Mouse (Mus musculus) brain, embryonic 18.5 days (tissue): Measurements from ENCODE around the gene Nav2.

Experiments used
- DNase-seq: peaks from one replicate; pipeline ENCODE4 v3.0.0-alpha.2; 2012; ENCODE audit warnings: low read depth, low spot score

Gene Nav2

GRCm38 (mm10) chr7:48888751-48889150 is 19.8 kb upstream of the Nav2 start:
- no peak for DNase-seq

GRCm38 (mm10) chr7:48891029-48891428 is 17.5 kb upstream of the Nav2 start:
- no peak for DNase-seq

GRCm38 (mm10) chr7:48893093-48893492 is 15.4 kb upstream of the Nav2 start:
- DNase-seq, result no peak

DNA sequence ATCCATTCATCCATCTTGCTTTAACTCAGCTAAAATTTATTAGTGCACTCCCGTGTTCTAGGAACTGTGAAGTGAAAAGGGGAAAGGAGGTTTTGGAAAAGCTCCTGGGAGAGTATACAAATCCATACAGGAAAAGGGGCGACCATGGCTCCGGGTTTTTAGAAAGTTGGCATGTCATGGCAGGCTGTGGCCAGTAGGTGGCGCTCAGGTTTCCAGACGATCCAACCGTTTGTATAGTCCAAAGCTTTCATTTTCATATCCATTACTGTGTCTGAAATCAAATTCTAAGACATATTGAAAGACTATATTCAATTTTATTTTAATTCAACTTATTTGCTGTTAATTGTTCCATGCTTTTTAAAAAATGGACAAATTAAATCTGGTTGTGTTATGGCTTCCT is 14.4 kb upstream of the Nav2 start:
- no peak for DNase-seq

- no peak for DNase-seq
Measured at GRCm38 (mm10) chr7:48894763-48895162, 13.8 kb upstream of the Nav2 start.

DNA sequence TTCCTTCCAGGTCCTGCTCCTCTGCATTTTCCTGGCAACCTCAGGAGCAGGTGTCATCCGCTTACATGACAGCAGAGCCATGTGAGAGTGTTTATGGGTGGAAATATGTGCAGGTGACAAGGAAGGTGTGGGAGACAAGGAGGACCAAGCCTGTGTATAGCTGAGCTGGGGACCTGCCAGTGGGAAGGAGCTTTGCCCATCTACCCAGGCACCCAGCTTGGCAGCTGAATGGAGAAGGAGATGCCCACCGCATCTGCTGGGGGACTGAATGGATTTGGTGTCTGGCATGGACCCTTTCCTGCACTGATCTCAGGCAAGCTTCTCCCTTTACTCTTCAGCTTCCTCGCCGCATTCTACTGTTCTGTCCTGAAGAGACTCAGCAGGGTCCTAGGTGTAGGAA is 13.0 kb upstream of the Nav2 start:
- no peak for DNase-seq

GRCm38 (mm10) chr7:48896051-48896450 is 12.5 kb upstream of the Nav2 start:
- no peak for DNase-seq

- no peak for DNase-seq
Measured at GRCm38 (mm10) chr7:48897539-48898163, 10.9 kb upstream of the Nav2 start.

GRCm38 (mm10) chr7:48898416-48898815 is 10.1 kb upstream of the Nav2 start:
- DNase-seq, result no peak

GRCm38 (mm10) chr7:48900408-48901167 is 7.9 kb upstream of the Nav2 start:
- no peak for DNase-seq

DNA sequence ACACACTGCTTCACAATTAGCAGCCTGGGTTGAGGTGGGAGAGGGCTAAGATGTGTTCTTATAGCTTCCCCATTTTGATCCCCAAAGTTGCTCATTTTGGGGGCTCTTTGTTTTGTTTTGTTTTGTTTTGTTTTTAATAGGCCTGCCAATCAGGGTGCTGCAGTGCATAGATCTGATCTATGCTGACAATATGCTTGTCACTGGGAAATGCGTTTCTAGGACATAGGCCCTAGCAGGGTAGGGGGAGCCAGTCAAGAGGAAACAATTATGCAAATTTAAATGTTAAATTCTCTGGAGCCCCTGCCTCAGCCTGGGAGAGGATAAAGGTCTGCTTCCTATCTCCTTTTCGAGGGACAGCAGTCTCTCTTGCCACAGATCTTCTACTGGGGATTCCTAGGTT is 6.1 kb upstream of the Nav2 start:
- DNase-seq, result no peak

GRCm38 (mm10) chr7:48909342-48909671 is 791 bp downstream of the Nav2 start:
- no peak for DNase-seq

DNA sequence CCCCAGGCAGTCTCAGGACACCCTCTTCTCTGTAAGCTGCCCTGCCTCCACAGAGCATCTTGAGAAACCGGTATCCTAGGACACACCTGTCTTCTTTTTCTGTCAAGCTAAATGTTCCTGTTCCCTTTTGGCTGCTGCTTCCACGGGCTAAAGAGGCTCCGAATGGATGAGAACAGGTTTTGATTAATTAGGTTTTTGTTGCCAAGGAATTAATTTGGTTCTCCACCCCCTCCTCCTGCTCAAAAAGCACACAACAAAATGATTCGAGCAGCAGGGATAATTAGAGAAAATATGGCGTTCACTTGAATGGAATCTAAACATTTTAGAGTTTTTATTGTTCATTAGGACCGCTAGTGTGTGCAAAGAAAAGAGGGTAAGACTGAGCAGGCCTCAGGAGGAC is 1.8 kb downstream of the Nav2 start:
- DNase-seq, result no peak

GRCm38 (mm10) chr7:48911146-48911545 is 2.6 kb downstream of the Nav2 start:
- no peak for DNase-seq

DNA sequence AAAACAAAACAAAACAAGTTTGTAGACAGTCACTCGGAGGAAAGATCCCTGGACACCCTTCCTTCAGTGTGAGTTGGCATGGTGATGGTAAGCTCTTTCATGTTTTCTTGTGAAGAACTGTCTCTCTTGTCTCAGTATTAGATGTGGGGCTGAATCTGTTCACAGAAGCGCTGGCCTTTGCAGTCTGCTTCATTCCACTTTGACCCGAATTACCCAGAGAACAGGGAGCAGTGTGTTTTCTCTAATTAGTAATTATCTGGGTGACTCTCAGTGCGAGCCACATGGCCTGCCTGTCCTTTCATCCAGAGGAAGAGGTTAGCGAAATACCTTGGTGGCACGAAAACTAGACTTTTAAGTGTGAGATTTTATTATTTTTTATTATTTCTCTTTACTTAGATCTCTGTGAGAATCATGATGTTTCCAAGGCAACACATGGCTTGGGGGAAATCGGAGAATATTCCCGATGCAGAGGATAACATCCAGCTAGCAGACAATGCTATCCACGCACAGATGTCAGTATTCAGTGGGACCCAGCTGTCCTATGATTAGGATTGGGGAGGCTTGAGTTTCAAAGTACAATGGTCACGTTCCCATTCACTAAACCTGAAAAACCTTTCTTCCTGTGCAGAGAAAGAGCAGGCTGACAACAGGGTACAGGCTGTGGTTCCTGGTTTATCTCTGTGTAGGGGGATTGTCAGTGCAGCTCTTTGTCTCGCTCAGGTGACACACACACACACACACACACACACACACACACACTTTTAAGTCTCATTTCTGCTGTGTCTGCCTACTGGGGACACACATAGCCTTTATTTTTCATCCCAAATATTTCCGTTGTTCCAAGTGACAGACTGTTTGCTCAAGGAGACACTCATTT is 6.4 kb downstream of the Nav2 start:
- no peak for DNase-seq

DNA sequence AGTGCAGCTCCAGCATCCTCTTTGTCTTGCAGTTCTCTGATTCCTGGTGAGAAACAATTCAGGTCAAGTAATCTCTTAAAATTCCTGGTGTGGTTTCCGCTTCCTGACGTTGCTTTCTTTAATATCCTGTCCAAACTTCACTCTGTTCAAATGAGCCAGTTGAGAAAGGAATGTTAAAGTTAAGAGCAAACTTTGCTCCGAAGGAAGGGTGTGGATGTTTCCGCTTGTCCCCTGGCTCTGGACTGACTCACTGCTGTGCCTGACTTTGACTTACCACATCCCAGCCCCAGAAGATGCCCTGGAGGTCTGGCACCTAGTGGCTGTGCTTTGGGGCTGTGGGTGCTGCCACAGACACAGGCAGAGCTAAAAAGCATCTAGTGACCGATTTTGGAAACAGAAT is 8.9 kb downstream of the Nav2 start:
- DNase-seq, result no peak

DNA sequence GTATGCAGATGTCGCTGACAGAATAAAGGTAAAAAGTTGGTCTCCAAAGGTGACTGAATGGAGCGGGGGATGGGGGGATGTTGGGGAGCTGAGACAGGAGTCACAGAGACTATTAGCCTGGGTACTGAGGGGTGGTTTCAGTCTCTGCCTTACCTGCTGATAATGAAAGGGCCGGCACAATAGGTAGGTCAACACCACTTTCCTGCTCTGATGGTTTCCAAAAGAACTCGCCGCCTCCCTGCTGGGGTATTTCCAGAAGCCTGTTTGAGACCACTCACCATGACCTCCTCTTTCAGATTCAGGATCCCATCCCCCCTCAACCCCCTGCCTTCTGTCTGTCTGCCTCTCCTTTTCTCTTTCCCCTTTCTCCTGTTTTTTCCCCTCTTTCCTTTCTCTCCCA is 9.5 kb downstream of the Nav2 start:
- DNase-seq, result no peak

DNA sequence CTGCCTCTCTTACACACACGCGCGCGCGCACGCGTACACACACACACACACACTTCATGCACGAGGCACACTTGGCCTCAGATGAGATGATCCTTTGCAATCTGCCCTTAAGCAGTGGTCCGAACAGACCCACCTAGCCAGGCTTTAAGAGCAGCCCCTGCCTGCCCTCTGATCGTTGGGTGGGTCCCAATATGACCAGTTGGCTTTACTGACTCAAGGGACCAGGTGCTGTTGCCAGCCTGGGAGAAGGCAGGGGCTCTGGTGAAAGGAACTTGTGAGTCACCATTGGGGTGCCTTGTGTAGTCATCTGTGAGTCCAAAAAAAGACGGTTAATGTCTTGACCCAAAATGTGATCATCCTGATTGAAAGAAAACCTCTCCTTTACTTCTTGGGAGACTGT is 9.9 kb downstream of the Nav2 start:
- no peak for DNase-seq

- DNase-seq, result no peak
Measured at GRCm38 (mm10) chr7:48923620-48924019, 15.1 kb downstream of the Nav2 start.

- no peak for DNase-seq
Measured at GRCm38 (mm10) chr7:48925214-48925613, 16.7 kb downstream of the Nav2 start.

- no peak for DNase-seq
Measured at GRCm38 (mm10) chr7:48928364-48928763, 19.8 kb downstream of the Nav2 start.

DNA sequence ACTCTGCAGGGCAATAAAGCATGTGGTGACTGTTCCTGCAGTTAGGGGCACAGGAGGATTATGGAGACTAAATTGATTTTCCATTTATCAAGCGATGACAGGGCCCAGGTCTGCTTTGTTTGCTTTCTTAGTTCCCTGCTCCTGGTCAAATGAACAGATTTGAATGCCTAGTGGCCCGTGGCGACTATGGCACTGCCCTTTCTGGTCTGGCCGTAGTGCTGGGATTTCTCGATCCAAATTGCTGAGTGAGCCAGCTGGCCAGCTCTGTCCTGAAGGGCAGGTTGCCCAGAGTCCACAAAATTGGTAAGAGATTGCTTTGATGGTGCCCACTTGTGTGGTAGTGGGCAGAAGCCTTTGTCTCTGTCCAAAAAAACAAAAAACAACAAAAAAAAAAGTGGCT is 21.9 kb downstream of the Nav2 start:
- no peak for DNase-seq

DNA sequence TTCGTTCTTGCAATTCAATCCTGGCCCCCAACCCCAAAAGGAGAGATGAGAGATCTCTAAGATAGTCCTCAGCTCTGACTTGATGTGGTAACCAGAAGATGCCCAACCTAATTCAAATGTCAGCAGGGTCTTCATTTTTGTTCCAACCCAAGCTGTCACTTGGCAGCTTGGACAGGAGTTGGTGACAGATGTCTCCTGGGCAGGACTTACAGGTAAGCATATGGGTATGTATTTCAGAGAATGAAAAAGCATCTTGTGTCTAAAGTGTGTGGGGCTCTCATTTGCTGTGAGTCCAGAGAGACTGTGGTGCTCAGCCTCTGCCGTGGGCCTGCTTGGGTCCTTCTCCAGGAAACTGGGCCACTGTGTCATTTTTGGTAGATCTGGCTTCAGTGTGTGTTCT is 23.6 kb downstream of the Nav2 start:
- no peak for DNase-seq
